Mouse (Mus musculus) left cerebral cortex, adult 6 months (tissue): ENCODE data around the gene Smim9. TPM values are rescaled to one million over a fixed set of nuclear protein-coding genes. Genes with fewer than 3 reads are reported as not detected.

Source experiments
- long read RNA-seq, 2 experiments: library from polyadenylated mRNA; unstranded; transcript quantifications; one replicate each; pipeline ENCODE4 v2.0.0; 2019 to 2020
- polyA plus RNA-seq: library from polyadenylated mRNA; unstranded; fragments of <200 nt; fragmentation: Nextera tagmentation; gene quantifications from 2 replicates; pipeline ENCODE4 v1.2.3, GENCODE M21; 2021

Gene Smim9
- polyA plus RNA-seq, result not detected in 2 replicates
- long read RNA-seq, experiment 1, result 0 reads
- long read RNA-seq, experiment 2, result 0 reads

DNA sequence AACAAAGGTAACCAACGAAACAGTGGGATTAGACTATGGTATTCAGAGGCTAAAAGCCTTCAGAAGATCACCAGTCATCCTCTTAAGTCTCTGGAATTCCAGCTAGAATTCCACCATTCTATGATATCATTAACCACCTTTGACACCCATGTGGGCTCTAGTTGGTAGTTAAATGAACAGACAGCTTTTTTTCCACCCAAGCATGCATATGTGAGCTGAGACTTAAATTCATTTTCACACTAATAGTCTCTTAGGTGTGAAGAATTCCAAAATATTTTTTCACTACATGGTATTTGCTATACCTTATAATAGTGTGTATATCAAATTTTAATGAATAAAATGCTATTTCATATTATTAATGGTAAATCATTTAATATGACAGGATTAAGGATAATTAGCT is at the start of gene Smim9:
Gene Smim9 (minus strand): TSS at position 101 of the 400 bp plus-strand sequence.

DNA sequence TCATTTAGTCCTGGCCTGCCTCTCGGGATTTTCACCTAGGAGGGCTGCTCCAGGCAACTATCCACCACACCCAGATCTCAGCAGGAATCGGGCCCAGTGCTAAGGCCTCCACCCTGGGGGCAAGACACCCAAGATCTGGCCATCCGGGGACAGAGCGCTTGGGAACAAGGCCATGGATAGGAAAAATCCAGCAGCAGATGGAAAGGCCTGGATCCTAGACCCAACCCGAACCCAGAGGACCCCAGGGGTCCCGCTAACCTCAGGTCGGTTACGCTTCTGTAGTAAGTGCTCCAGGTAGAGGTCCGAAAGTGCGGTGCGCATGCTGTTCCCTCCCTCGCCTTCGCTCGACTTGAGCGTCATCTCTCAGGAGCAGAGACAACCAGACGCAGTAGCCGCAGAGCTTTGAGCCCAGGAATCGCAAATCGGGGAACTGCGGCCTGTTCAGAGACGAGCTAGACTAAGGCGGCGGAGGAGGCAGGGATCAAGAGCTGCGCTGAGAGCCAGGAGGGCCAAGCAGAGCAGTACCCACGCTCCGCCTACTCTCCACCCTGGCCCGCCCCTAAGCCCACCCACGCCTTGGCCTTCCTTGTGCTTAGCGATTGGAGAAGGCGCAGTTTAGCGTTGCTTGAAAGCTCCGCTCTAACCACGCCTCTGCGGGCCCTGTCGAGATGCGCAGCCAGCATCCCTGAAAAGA is 33.0 kb downstream of the Smim9 start, which contains the start of gene Mpp1:
Gene Mpp1 (minus strand): TSS at position 550 of the 694 bp plus-strand sequence.

Other genes starting within 250 kb of the Smim9 start
- 2.5 and 3.0 TPM in 2 replicates for gene Gab3, start 78.3 kb downstream of the Smim9 start, polyA plus RNA-seq
- gene Dkc1, start 67.9 kb downstream of the Smim9 start, polyA plus RNA-seq, result 24.3 and 44.9 TPM in 2 replicates
- gene Mpp1, start 32.8 kb downstream of the Smim9 start, polyA plus RNA-seq, result 33.9 and 45.0 TPM in 2 replicates
- gene Fundc2, start 218.6 kb upstream of the Smim9 start, polyA plus RNA-seq, result 31.9 and 34.2 TPM in 2 replicates
- 0.98 and 1.5 TPM in 2 replicates for gene F8, start 218.8 kb upstream of the Smim9 start, polyA plus RNA-seq